Mouse (Mus musculus): ENCODE measurements around the gene Rhbdl3.

GRCm38 (mm10) chr11:80313462-80313861 lies 12.8 kb downstream of the Rhbdl3 start:
- no peak for TF ChIP-seq CTCF (IDR thresholded peaks at IDR 0.05; ENCODE audit: control insufficient read depth, insufficient read depth, low read length)
- no peak for TF ChIP-seq POLR2A (IDR thresholded peaks at IDR 0.05; ENCODE audit: borderline replicate concordance, control insufficient read depth, low read depth, low read length)

All from bone marrow, adult 2 months (tissue).